Mouse (Mus musculus) heart, embryonic 12.5 days (tissue): Measurements from ENCODE around the gene Cnot4. TPM values are rescaled to one million over a fixed set of nuclear protein-coding genes. Genes with fewer than 3 reads are reported as not detected.
A peak's percentile ranks its signal among the peaks of the same experiment; 100 is the strongest.

Experiments
- ATAC-seq: fragments of 200-750 bp; cut with Nextera tagmentation; 2 replicates; pipeline ENCODE4 v1.8.0; 2017; ENCODE audit warnings: moderate TSS enrichment, moderate library complexity; ENCODE audit not compliant: insufficient number of reproducible peaks, low FRiP score
- H3K27ac ChIP-seq: fragments of 300-500 bp; sonication (generic); 2 replicates; pipeline ENCODE4 v1.5.1; 2016; ENCODE audit warnings: mild to moderate bottlenecking, moderate library complexity; ENCODE audit not compliant: poor library complexity, severe bottlenecking
- H3K27me3 ChIP-seq: fragments of 300-500 bp; sonication (generic); replicated peaks from 2 replicates; pipeline ENCODE4 v1.6.1; 2016; ENCODE audit warnings: mild to moderate bottlenecking, moderate library complexity
- H3K36me3 ChIP-seq: fragments of 300-500 bp; sonication (generic); 2 replicates; pipeline ENCODE4 v1.6.1; 2016; ENCODE audit warnings: mild to moderate bottlenecking, moderate library complexity
- H3K4me1 ChIP-seq: fragments of 300-500 bp; sonication (generic); replicated peaks from 2 replicates; pipeline ENCODE4 v1.6.1; 2016; ENCODE audit warnings: mild to moderate bottlenecking
- H3K4me2 ChIP-seq: fragments of 300-500 bp; sonication (generic); 2 replicates; pipeline ENCODE4 v1.6.1; 2016; ENCODE audit warnings: mild to moderate bottlenecking, moderate library complexity
- H3K4me3 ChIP-seq: fragments of 300-500 bp; sonication (generic); 2 replicates; pipeline ENCODE4 v1.5.1; 2016; ENCODE audit warnings: mild to moderate bottlenecking
- H3K9ac ChIP-seq: fragments of 300-500 bp; sonication (generic); 2 replicates; pipeline ENCODE4 v1.6.1; 2016; ENCODE audit warnings: mild to moderate bottlenecking, moderate library complexity
- H3K9me3 ChIP-seq: fragments of 300-500 bp; sonication (generic); replicated peaks from 2 replicates; pipeline ENCODE4 v1.6.1; 2016; ENCODE audit warnings: mild to moderate bottlenecking, moderate library complexity
- WGBS: fragments of 180-500 bp; shearing (Covaris S2); methylation state at CpG from one replicate; pipeline ENCODE4 v1.1.7; 2016; 5-methylcytosine and 5-hydroxymethylcytosine counted together
- polyA plus RNA-seq: library from polyadenylated mRNA; unstranded; fragments of >200 nt; fragmentation: Nextera tagmentation; extraction: Ambion mirVana; gene quantifications from 2 replicates; pipeline ENCODE4 v1.2.1, GENCODE M21; 2016

The Cnot4 gene
- polyA plus RNA-seq, 1 experiment from 2014 or later = 22.4 TPM

- Histone ChIP-seq H3K27ac (no peak overlapping the region), H3K27me3 (no peaks in the 10 kb centered on the region), H3K9me3 (peaks cover 5% of the 10 kb centered on the region), H3K9ac (no peak overlapping the region), H3K4me1 (no peaks in the 10 kb centered on the region), H3K4me2 (no peak overlapping the region), H3K4me3 (no peak overlapping the region), H3K36me3 (no peaks in the 10 kb centered on the region)
- ATAC-seq = no peak
- 89% methylated on average over 1 of the region's 1 CpGs for WGBS
These were observed 6.8 kb upstream of the Cnot4 start for GRCm38 (mm10) chr6:35140351-35140750.

- no peaks in the 10 kb centered on the region for H3K27me3 ChIP-seq
- H3K4me2 ChIP-seq = peak overlapping the region; percentile 96
- H3K9me3 ChIP-seq = no peaks in the 10 kb centered on the region
- no peaks in the 10 kb centered on the region for H3K36me3 ChIP-seq
- no peak for ATAC-seq
- peaks cover 13% of the 10 kb centered on the region for H3K4me1 ChIP-seq
- peak overlapping the region; percentile 64 for H3K9ac ChIP-seq
- H3K4me3 ChIP-seq = peak overlapping the region; percentile 88; the same call in 1 of the 2 replicates
- 54% methylated on average over 2 of the region's 2 CpGs for WGBS
- no peak overlapping the region for H3K27ac ChIP-seq
These were observed 1.3 kb upstream of the Cnot4 start for GRCm38 (mm10) chr6:35134844-35135243.

DNA sequence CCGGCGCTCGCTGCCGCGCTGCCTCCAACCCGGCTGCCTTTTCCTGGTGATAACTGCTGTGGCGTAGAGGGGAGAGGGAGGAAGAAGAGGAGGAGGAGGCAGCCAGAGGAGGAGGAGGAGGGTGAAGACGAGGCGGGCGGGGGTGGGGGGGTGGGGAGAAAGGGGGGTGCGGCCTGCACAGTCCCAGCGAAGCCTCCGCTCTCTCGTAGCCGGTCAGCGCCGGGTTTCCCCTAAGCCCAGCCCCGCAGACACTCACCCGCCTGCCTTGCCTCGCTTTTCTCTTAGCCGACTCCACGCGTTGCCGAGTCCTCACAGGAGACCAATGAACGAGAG is 312 bp downstream of the Cnot4 start:
- H3K27me3 ChIP-seq = no peaks in the 10 kb centered on the region
- H3K4me2 ChIP-seq = peak overlapping the region; percentile 98
- H3K9me3 ChIP-seq = no peaks in the 10 kb centered on the region
- peaks cover 13% of the 10 kb centered on the region for H3K4me1 ChIP-seq
- ATAC-seq = peak; percentile 92
- peak overlapping the region; percentile 87 for H3K27ac ChIP-seq
- H3K9ac ChIP-seq = peak overlapping the region; percentile 92
- H3K4me3 ChIP-seq = peak overlapping the region; percentile 88
- H3K36me3 ChIP-seq = no peaks in the 10 kb centered on the region
- under 1% methylated on average over 22 of the region's 25 CpGs for WGBS

DNA sequence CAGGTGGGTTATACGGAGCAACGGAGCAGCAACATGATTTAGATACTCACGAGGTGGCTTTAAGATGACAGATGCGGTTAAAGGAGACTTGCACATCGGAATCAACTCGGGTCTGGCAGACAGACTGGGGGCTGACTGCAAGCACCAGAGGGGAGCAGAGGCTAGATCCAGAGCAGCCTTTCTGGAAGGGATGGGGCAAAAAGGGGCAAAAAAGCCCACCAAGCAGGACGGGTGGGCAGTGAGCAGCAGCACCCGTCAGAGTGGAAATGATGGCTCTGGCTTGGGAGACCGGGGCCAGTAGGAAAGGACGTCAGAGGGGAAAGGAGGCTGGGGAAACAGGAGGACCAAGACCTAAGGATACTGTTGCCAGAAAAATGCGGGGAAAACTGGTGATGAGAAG is 718 bp downstream of the Cnot4 start:
- H3K27me3 ChIP-seq = no peaks in the 10 kb centered on the region
- WGBS = under 1% methylated on average over 11 of the region's 11 CpGs
- peak overlapping the region; percentile 92 for H3K9ac ChIP-seq
- ATAC-seq = 0 out of 2 replicates have a peak, but pooled peaks have one; percentile 1
- peak overlapping the region; percentile 87 for H3K27ac ChIP-seq
- no peaks in the 10 kb centered on the region for H3K9me3 ChIP-seq
- peak overlapping the region; percentile 88 for H3K4me3 ChIP-seq
- H3K4me1 ChIP-seq = peaks cover 13% of the 10 kb centered on the region
- no peaks in the 10 kb centered on the region for H3K36me3 ChIP-seq
- peak overlapping the region; percentile 98 for H3K4me2 ChIP-seq

GRCm38 (mm10) chr6:35122488-35122887 is 11.0 kb downstream of the Cnot4 start:
- H3K4me3 ChIP-seq = no peak overlapping the region
- peaks cover 6% of the 10 kb centered on the region for H3K36me3 ChIP-seq
- 89% methylated on average over 2 of the region's 2 CpGs for WGBS
- ATAC-seq = no peak
- 0 out of 2 replicates have a peak, but pooled peaks cover 6% of the 10 kb centered on the region for H3K4me1 ChIP-seq
- H3K9me3 ChIP-seq = no peaks in the 10 kb centered on the region
- H3K27me3 ChIP-seq = no peaks in the 10 kb centered on the region
- H3K9ac ChIP-seq = no peak overlapping the region
- H3K27ac ChIP-seq = no peak overlapping the region
- no peak overlapping the region for H3K4me2 ChIP-seq

GRCm38 (mm10) chr6:35121925-35122324 is 11.6 kb downstream of the Cnot4 start:
- Histone ChIP-seq H3K4me3 (no peak overlapping the region), H3K9me3 (no peaks in the 10 kb centered on the region), H3K27me3 (no peaks in the 10 kb centered on the region), H3K4me1 (0 out of 2 replicates have a peak, but pooled peaks cover 6% of the 10 kb centered on the region), H3K9ac (no peak overlapping the region), H3K36me3 (peaks cover 6% of the 10 kb centered on the region), H3K27ac (no peak overlapping the region), H3K4me2 (no peak overlapping the region)
- 89% methylated on average over 3 of the region's 3 CpGs for WGBS
- ATAC-seq = no peak

GRCm38 (mm10) chr6:35102457-35102856 is 31.1 kb downstream of the Cnot4 start:
- H3K9ac ChIP-seq = no peak overlapping the region
- no peaks in the 10 kb centered on the region for H3K27me3 ChIP-seq
- no peak for ATAC-seq
- no peaks in the 10 kb centered on the region for H3K9me3 ChIP-seq
- H3K4me3 ChIP-seq = no peak overlapping the region
- WGBS = 80% methylated on average over 1 of the region's 1 CpGs
- H3K36me3 ChIP-seq = peaks cover 8% of the 10 kb centered on the region; the same call in 1 of the 2 replicates
- no peak overlapping the region for H3K4me2 ChIP-seq
- no peak overlapping the region for H3K27ac ChIP-seq
- H3K4me1 ChIP-seq = no peaks in the 10 kb centered on the region

DNA sequence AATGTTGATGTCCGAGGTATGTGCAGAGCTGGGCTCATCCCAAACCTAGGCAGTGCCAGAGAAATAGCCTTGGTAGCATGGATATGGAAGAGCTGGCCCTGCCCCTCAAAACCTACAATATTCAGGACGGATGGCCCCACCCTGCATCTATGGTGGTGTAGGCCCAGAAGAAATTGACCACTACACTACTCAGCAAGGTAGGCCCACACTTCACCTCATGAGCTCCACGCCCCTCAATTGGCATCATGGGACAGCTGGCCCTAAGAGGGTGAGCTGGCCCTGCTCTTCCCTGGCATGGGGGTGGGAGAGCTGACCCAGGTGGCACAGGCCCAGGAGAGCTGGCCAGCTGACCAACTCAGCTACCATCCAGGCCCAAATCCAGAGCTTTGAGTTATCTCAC is 48.6 kb downstream of the Cnot4 start:
- Histone ChIP-seq H3K4me2 (no peak overlapping the region), H3K27ac (no peak overlapping the region), H3K4me3 (no peak overlapping the region), H3K4me1 (no peaks in the 10 kb centered on the region), H3K9me3 (no peaks in the 10 kb centered on the region), H3K9ac (no peak overlapping the region), H3K36me3 (peaks cover 5% of the 10 kb centered on the region), H3K27me3 (no peaks in the 10 kb centered on the region)
- peak; percentile 29; the same call in 1 of the 2 replicates for ATAC-seq
- WGBS = 91% methylated on average over 3 of the region's 3 CpGs

GRCm38 (mm10) chr6:35075148-35075547 is 58.4 kb downstream of the Cnot4 start:
- 98% methylated on average over 9 of the region's 9 CpGs for WGBS
- no peak overlapping the region for H3K27ac ChIP-seq
- H3K27me3 ChIP-seq = no peaks in the 10 kb centered on the region
- no peak overlapping the region for H3K4me2 ChIP-seq
- ATAC-seq = no peak
- H3K4me3 ChIP-seq = no peak overlapping the region
- H3K9me3 ChIP-seq = no peaks in the 10 kb centered on the region
- peaks cover 5% of the 10 kb centered on the region for H3K4me1 ChIP-seq
- H3K9ac ChIP-seq = no peak overlapping the region
- peaks cover 42% of the 10 kb centered on the region for H3K36me3 ChIP-seq

- WGBS = 89% methylated on average over 3 of the region's 3 CpGs
- H3K36me3 ChIP-seq = peaks cover 34% of the 10 kb centered on the region
- H3K9ac ChIP-seq = no peak overlapping the region
- no peak for ATAC-seq
- H3K4me3 ChIP-seq = no peak overlapping the region
- H3K27ac ChIP-seq = no peak overlapping the region
- no peaks in the 10 kb centered on the region for H3K27me3 ChIP-seq
- no peaks in the 10 kb centered on the region for H3K4me1 ChIP-seq
- no peaks in the 10 kb centered on the region for H3K9me3 ChIP-seq
- no peak overlapping the region for H3K4me2 ChIP-seq
These were observed 62.3 kb downstream of the Cnot4 start for GRCm38 (mm10) chr6:35071261-35071660.

DNA sequence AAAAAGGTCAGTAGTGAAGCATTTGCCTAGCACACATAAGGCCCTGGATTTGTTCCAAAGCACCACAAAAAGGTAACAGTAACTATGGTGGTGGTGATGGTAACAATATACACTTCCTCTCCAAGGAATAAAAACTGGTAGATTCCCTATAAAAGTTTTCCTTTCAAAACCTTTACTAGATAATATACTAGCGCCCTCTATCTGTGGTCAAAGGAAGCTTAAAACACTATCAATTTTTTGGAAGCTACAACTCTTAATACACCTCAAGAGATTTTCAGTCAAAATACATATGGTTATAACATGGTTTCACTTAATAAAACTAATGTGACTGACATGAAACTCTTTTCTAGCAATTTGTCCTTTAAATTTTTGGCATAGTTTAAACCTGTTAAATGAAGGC is 71.1 kb downstream of the Cnot4 start:
- H3K36me3 ChIP-seq = peaks cover 28% of the 10 kb centered on the region
- no peak overlapping the region for H3K4me2 ChIP-seq
- no peaks in the 10 kb centered on the region for H3K9me3 ChIP-seq
- H3K27me3 ChIP-seq = no peaks in the 10 kb centered on the region
- no peak for ATAC-seq
- H3K4me3 ChIP-seq = no peak overlapping the region
- no peaks in the 10 kb centered on the region for H3K4me1 ChIP-seq
- no peak overlapping the region for H3K27ac ChIP-seq
- WGBS = 21% methylated on average over 1 of the region's 1 CpGs
- no peak overlapping the region for H3K9ac ChIP-seq

GRCm38 (mm10) chr6:35043127-35043526 is 90.4 kb downstream of the Cnot4 start:
- no peaks in the 10 kb centered on the region for H3K9me3 ChIP-seq
- H3K36me3 ChIP-seq = no peaks in the 10 kb centered on the region
- peaks cover 9% of the 10 kb centered on the region; the same call in 1 of the 2 replicates for H3K4me1 ChIP-seq
- no peak overlapping the region for H3K27ac ChIP-seq
- no peak overlapping the region for H3K4me2 ChIP-seq
- no peak overlapping the region for H3K4me3 ChIP-seq
- H3K27me3 ChIP-seq = no peaks in the 10 kb centered on the region
- no peak overlapping the region for H3K9ac ChIP-seq
- ATAC-seq = no peak
- 48% methylated on average over 1 of the region's 1 CpGs for WGBS
